Mouse (Mus musculus) right cerebral cortex, postnatal 4 days (tissue): Measurements from ENCODE around the gene St8sia1.

Experiments
- DNase-seq: peaks from one replicate; pipeline ENCODE4 v3.0.0-alpha.2; 2022

St8sia1 gene

DNA sequence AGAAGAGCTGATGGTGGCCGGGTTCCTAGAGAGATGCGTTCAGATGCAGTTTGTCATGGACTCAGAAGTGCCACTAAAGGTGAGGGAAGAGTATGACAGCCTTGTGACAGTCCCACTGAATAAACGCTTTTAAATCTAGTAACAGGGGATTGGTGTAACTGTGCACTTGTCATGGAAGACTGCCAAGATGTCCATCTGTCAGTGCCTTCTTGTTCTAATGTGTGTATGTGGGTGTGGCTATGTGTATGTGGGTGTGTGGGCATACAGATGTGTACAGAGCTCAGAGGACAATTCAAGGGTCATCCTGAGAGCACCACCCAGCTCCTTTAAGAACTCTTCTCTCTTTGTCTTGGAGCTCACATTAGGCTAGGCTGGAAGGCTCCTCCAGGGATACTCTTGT, 148.7 kb downstream of the St8sia1 start:
- no peak for DNase-seq

DNA sequence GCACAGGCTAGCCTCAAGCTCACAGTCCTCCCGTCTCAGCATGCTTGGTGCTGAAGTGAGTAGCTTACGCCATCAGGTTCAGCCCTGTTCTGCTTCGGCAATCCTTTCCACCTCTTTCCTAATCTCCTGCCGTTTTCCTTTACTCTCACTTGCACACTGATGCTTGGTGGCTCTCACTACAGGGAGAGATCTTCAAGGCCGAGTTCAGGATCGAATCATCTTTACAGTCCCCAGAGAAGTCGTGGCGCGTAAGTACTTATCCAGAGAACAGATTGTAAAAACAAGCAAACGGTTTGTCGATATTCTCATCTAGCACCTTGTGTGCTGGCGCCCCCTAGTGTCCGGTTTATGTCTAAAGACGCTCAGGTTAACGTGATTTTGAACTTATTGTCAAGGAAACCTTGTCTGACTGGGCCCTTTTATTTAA, 149.7 kb downstream of the St8sia1 start:
- peak; percentile 96 for DNase-seq

DNA sequence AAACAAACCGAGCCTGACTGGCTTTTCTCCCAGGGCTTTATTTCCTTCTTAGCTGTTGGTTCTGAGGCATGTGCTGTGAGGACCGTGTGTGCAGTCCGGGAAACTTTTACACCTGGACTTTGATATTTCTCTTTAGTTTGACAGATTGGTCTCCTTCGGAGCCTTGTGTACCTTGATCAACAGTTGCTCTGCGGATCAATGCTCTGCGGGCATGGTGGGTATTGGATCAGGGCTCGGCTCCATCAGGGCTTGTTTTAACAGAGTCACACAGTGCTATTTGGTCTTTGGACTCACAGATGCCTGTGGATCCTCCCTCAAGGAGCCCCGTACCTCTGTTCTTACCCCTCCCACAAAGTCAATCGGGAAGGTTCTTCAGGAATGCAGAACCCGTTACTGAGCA, 150.2 kb downstream of the St8sia1 start:
- no peak for DNase-seq

DNA sequence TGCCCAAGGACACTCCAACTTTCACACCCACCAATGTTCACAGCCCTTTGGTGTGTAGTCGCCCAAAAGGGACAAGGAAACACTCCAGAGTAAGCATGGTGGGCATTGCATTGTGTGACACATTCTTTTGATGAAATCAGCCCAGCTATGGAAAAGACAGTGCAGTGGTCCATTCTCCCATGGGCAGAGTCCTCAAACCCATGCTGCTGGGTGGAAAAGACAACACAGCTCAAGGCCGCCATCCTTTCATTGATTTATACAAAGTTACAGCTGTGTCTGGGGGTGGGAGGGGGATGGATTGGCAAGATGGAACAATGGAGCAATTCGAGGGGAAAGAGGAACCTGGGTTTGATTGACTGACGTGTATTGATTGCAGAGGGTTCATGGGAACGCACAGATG, 151.3 kb downstream of the St8sia1 start:
- no peak for DNase-seq

DNA sequence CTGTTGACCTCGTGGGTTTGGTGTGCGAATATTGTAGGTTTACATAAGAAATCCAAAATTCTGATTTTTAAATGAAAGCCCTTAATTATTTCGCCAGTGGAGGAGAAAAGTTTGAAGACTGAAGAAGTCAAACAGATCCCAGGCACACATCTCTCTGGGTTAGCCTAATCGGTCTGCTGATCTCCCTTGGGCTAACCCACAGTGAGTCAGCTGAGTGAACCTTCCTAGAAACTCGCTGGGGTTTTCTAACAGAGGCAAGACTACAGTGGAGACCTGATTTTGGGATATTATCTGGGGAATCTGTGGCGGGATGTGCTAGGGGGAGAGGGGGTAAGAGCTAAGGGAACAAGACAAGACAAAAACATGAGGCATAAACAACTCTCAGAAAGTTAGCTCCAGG, 154.0 kb downstream of the St8sia1 start:
- no peak for DNase-seq

DNA sequence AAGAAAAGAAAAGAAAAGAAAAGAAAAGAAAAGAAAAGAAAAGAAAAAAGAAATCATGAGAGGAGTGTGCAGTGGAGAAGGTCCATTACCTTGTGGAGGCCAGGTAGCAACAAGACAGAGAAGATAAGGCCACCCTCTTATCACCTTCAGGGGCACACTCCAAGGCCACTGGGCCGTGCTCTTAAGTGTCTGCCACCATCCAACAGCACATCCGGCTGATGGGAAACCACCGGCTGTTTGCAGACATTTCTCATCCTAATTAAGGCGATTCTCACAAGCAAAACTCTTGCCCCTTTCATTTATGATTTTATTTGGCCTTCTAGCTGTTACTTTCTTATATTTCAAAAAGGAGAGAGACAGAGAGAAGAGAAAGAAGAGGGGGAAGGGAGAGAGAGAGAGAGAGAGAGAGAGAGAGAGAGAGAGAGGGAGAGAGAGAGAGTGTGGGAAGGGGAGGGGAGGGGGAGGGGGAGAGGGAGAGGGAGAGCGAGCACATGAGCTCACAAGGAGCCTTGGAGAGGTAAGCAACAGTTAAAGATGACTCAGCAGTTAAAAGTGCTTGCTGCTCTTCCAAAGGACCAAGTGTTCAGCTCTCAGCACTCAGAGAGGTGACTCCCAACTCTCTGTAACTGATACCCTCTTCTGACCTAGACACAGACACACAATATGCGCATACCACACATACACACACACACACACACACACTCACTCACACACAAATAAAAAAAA, 154.7 kb downstream of the St8sia1 start:
- DNase-seq = no peak

DNA sequence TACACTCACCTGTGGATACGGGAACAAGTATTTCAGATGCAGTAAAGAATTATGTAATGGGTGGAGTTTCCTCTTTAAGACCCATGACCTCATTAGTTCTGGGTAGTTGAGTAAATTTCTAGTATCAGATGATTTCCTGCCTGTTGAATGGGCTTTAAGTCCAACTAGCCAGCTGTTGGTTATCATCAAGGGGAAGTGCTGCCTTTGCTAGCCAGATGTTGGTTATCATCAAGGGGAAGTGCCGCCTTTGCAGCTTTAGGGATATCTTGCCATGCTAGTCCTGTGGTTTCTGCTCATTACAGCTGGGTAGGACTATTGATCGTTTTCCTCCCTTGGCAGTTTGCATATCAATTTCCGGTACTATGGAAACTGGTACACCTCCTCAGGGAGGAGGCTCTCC, 157.9 kb downstream of the St8sia1 start:
- no peak for DNase-seq

DNA sequence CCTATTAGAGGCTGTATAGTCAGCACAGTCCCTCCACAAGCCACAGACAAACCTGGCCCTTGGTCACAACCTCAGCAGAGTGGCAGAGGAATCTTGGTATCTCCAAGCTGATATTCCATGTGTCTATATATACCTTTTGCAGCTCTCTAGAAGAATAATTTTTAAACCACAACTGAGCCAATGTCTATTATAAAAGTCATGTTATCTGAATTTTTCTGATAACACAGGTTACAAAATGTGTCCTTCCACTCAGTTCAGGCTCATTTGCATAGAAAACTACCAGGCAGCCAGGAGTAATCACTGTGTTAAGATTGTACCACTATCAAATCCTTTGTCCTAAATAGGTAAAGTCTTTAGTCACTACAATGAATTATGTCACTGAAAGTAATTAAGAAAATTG, 159.8 kb downstream of the St8sia1 start, which contains the start of gene Sult6b2:
Gene Sult6b2 (minus strand): TSS at position 101 of the 400 bp plus-strand sequence.
- no peak for DNase-seq

DNA sequence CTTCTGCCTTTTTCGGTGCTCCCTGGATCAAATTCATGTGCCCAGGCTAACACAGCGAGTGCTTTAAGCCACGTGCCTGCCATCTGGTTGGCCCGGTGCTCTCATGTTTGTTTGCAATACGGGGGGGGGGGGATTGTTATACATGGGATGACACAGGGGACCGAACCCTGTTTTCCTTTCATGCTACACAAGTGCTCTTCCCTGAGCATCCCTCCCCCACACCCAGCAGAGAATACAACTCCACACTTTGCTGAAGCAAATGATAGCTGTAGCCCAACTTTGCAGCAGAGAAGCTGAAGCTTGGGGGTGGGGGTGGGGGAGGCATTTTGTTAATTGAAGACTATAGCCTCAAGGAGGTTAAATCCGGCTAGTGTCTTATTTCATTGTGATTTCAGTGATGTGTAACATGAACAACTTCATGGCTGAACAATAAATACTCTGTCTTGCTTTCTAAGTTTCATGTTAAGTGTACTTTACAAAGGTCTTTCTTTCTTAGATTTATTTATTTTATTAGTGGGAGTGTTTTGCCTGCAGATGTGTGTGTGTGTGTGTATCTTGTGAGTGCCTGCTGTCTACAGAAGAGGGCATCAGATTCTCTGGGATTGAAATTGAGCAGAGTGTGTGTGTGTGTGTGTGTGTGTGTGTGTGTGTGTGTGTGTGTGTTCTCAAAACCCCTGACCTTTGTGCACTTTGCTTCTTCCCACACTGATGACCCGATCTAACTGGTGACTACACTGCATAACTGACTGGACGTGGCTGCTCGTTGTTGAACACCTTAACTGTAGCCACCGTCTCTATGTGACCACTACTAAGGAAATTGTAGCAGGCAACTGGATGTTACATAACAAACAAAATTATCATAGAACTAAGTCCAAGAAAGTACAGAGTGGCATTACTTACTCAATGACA, 161.4 kb downstream of the St8sia1 start:
- no peak for DNase-seq

DNA sequence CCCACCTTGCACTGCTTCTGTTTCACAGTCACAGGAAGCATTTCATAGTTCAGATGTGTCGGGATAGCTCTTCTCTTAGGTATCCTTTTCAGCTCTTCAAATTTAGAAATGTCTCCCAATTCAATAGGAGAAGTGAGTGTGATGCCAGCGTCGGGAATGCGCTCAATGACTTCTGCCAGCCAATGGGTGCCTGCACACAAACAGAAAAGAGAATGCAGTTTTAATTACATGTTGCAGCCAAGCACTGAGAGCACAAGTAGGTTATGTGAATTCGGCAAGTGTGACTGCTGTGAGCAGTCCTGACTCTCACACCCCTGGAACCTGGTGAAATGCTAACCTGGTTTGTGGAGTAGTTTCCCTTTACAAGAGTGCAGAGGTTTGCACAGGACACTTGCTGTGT, 162.6 kb downstream of the St8sia1 start:
- no peak for DNase-seq

DNA sequence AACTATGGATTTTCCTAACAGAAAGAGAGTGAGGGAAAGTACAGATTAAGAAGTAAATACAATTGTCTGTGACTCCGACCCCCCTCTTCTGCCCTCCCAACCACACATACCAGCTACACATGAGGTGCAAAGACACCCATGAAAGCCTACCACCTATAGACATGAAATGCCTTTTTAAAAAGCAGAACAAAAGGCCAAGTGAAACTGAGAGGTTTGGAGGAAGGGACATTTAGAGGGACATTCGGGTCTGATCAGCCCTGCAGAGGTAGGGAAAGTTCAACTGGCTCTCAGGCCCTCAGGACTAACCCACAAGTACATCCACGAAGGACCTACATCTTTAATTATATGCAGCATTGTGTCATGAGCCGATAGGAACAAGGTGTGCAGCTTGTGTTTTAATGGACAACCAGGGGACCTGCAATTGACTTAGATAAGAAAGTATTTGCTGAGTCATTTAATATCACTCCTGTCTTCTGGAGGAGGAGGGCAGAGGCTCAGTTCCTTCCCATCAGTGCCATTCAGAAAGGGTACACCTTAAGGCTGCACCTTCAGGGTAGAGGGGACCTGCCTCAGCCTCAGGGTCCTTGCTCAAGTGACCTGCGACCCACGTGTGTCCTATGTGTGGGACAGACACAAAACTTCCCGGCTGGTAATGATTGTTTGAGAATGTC, 164.4 kb downstream of the St8sia1 start:
- no peak for DNase-seq

DNA sequence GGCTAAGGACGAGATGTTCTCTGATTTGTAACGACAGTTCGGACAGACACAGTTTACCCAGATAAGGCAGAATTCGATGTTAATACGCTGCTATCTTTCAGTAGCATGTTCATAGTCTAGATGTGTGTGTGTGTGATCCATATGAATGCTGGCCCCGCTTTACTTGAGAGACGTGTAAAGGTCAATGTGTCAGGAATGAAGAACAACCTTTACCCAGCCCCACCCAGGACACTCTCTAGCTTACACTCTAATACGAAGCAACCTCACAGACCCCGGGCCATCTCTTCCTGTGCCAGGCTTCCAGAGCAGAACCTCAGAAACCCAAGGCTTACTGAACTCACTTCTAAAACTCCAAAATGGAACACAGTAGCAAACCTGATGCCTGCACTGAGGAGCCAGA, 165.4 kb downstream of the St8sia1 start:
- DNase-seq = no peak

DNA sequence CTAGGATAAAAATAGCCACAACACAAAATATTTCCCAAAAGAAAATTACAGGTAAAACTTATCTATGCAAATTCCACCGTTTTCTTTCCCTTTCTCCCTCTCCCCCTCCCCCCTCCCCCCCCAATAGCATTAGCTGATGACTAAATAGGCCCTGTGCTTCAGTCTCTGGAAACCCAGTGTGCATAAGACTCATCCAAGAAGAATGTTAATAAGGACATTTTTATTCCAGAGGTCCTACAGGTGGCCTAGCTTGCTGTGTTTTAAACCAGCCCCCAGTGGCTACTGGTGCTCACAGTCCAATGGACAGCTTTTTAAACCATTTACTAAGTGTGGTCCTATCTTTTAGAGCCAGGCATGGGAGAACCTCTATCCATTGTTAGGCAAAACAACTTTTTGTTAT, 166.3 kb downstream of the St8sia1 start:
- DNase-seq = no peak

DNA sequence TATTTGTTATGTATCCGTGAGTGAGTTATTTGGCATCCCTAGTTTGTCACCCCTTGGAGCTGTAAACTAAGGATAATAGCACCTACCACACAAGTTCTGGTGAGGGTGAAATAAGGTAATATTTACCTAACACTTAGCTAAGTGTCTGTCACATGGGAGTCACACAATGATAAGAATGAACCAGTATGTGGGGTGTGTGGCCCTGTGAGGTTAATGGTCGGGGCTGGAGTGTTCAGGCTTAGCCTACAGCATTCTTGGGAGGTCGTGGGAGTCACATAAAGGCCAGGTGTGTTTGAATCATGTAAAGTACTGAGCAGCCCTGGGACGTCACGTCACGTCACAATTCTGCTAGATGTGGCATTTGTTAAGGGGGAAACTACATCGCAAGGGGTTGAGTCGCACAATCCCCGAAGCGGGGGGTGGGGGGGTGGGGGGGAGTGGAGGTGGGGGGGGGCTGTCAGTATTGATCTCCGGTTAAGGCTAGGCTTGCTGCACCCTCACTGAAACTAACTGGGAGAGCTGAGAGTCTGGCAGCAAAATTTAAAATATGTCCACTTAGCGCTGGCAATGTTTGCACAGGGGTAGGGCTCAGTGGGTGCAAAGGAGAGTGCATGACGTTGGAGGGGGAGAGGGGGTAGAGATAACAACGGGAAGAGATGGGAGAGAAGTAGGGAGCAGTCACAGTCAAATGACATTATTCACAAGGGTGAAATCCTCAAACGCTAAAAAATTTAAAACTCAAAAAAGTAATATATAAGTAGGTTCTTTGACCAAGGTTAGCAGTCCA, 168.4 kb downstream of the St8sia1 start:
- DNase-seq = no peak

DNA sequence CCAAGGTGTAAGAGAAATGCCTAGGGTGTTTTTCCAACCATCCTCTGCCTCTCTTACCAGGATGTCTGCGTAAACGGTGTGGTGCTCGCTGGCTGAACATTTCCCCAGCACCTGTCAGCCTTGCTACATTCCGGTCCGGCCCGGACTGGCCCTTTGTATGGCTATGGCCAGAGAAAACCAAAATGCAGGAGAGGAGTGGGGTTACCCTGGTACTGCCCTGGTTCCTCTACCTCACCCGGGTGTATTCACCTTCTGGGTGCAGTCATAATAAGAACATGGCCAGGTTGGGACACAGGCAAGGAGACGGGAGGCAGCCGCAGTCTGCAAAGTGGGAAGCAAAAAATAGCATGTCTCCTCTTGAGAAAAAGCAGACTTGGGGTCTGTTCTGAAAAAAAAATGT, 169.2 kb downstream of the St8sia1 start:
- no peak for DNase-seq

DNA sequence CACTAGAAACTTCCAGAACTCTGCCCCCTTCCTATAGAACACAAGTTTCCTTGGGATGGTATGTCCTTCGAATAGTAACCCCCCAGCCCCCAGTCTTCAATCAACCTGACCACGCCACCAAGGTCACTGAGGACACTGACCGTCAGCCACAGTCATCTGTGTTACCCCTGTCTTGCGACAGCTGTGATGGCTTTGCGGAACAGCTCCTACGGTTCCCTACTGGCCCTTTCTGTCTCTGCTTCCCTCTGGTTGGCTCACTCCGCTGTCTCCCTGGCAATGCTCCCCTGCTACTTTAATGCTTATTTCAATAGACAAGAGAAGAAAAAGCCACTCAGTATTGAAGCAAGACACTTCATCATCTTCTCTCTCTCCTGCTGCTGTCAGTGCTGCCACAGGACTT, 170.8 kb downstream of the St8sia1 start:
- no peak for DNase-seq

DNA sequence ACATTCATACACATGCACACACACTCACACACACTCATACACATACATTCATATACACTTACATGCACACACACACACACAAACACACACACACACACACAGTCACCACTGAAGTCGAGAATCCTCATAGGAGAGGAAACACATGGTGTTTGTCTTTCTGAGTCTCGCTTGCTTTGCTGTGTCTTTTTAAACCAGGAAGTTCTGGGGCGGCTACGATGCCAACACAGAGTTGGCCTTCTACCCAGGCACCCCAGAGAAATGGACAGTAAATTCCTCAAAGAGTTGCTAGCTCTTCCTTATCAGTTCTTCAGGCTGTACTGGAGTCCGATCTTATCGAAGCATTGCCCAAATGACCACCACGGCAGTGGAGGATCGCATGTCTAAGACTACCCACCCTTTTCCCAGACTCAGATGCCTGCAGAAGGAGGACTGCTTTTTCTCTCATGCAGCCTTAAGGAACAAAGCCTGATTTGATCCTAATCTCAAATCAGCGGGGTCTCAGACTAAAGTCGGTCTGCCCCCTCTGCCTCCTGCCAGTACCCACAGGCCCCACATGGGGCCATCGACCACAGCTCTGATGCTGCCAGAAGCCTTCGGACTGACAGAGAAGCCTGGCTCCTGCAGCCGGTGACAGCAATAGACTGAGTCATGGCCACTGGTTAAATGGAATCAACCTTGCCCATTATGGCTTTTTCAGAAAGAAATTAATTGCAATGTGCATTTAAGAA, 171.8 kb downstream of the St8sia1 start:
- no peak for DNase-seq

DNA sequence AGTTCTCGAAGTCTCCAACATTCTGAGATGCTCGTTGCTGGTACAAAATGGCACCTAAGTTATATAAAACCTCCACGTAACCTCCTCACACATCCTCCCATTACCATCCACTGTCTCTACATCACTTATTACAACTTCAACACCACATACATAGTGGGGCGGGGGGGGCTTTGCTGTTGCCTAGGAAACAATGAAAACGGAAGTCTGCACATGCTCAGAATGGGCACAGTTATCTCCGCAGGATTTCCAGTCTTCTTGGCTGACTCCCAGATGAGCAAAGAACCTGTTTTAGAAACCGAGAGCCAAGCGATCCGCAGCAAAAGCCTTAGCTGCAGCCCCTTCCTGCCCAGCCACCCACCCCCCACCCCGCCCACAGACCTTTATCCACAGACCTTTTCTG, 174.5 kb downstream of the St8sia1 start:
- DNase-seq = no peak

DNA sequence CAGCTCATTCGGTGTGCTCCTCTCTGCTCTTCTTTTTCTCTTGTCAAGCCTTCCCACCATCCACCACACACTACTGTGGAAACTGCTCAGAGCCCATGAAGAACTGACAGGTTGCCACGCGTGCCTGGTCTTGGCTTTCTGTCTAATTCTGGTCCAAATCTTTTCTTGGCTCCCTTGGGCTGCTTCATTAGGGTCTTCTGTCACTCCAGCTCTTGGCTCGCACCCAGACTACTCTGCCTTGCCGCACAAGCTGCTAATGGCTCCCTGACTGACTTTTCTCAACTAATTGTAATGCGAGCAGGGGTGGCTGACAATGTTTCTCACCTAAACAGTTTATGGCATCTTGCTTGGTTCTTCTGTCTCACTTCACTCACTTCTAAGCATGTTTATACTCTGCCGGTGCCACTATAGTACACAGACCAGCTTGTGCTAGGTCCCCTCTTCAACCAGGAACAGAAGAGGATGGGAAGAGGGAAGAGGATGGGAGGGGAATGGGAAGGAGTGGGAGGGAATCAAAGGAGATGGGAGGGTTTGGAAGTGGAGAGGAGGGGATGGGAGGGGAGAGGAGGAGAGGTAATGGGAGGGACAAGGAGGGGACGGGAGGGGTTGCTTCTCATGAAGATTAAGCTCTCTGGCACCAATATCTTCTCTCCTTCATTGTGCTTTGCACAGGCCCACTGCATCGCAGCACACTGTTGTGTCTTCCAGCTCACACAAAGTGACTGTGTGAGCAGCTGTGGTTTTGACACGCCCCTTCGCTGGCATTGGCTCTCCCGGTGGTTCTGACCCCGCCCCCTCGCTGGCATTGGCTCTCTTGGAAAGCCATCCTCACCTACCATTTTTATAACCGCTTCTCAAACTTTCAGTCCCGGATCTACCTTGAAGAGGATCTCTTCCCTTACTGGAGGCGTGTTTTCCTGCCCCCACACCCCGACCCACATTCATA, 175.9 kb downstream of the St8sia1 start:
- DNase-seq = peak; percentile 64

DNA sequence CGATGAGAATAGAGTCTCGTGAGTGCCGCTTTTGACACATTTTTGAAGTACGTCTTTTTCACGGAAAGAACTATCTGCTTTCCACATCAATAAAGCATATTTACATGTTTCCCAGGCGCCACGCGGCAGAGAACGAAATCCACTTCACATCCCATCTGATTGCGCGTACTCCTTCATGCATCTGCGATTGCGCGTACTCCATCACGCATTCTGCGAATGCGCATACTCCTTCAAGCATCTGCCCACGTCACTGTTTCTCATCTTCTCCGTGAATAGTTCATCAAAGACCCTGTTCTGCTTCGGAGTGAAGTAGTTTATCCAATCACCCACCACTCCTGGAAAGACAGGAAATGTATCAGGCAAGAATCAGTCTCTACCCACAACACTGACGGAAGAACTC, 178.1 kb downstream of the St8sia1 start:
- DNase-seq = no peak

DNA sequence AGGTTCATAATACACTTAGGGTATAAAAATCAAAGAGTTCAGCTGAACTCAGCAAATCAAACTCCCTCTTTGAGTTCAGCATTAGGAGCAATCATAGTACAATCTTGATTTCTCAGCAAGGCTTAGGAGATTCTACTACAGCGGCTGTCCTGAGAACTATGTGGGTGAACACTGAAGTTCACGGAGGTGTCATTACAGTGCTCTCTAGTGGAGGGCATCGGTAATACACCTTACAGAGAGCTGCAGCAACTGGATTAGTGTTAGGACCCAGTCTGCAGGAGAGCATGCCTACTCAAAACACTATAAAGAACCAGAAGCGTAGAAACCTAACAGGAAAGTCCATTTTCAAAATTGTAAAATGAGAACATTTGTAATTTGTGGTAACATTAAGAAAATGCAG, 178.9 kb downstream of the St8sia1 start:
- no peak for DNase-seq
